Mouse (Mus musculus): ENCODE results near the gene Gabra4.

- TF ChIP-seq CTCF (IDR thresholded peaks at IDR 0.05; ENCODE audit: low read depth) (no peak), EP300 (IDR thresholded peaks at IDR 0.05; ENCODE audit: low read depth) (no peak)
Measured at GRCm38 (mm10) chr5:71648108-71648507, 10.0 kb downstream of the Gabra4 start.

Data from heart, postnatal 0 days (tissue).